Mouse (Mus musculus) midbrain, embryonic 13.5 days (tissue): Measurements from ENCODE around the gene Dnajb11. TPM values are rescaled to one million over a fixed set of nuclear protein-coding genes. Genes with fewer than 3 reads are reported as not detected.

Experiments used
- ATAC-seq: fragments of 200-750 bp; cut with Nextera tagmentation; 2 replicates; pipeline ENCODE4 v1.8.0; 2017; ENCODE audit warnings: mild to moderate bottlenecking, moderate TSS enrichment, moderate library complexity
- H3K27ac ChIP-seq: fragments of 300-500 bp; sonication (generic); 2 replicates; pipeline ENCODE4 v1.5.1; 2015; ENCODE audit warnings: inconsistent platforms, mild to moderate bottlenecking, moderate library complexity
- H3K27me3 ChIP-seq: fragments of 300-500 bp; sonication (generic); 2 replicates; pipeline ENCODE4 v1.6.1; 2015; ENCODE audit warnings: mild to moderate bottlenecking, inconsistent platforms
- H3K36me3 ChIP-seq: fragments of 300-500 bp; sonication (generic); 2 replicates; pipeline ENCODE4 v1.6.1; 2015; ENCODE audit warnings: mild to moderate bottlenecking, inconsistent platforms
- H3K4me1 ChIP-seq: fragments of 300-500 bp; sonication (generic); replicated peaks from 2 replicates; pipeline ENCODE4 v1.6.1; 2015; ENCODE audit warnings: inconsistent platforms
- H3K4me2 ChIP-seq: fragments of 300-500 bp; sonication (generic); replicated peaks from 2 replicates; pipeline ENCODE4 v1.6.1; 2015; ENCODE audit warnings: moderate library complexity, mild to moderate bottlenecking, inconsistent platforms
- H3K4me3 ChIP-seq: fragments of 300-500 bp; sonication (generic); replicated peaks from 2 replicates; pipeline ENCODE4 v1.5.1; 2015; ENCODE audit warnings: mild to moderate bottlenecking, inconsistent platforms
- H3K9ac ChIP-seq: fragments of 300-500 bp; sonication (generic); replicated peaks from 2 replicates; pipeline ENCODE4 v1.6.1; 2015; ENCODE audit warnings: mild to moderate bottlenecking, inconsistent platforms
- H3K9me3 ChIP-seq: fragments of 300-500 bp; sonication (generic); 2 replicates; pipeline ENCODE4 v1.6.1; 2016; ENCODE audit warnings: mild to moderate bottlenecking, inconsistent platforms
- WGBS: fragments of 180-500 bp; shearing (Covaris S2); methylation state at CpG from one replicate; pipeline ENCODE4 v1.1.7; 2015; 5-methylcytosine and 5-hydroxymethylcytosine counted together
- polyA plus RNA-seq: library from polyadenylated mRNA; unstranded; fragments of >200 nt; fragmentation: Nextera tagmentation; extraction: Ambion mirVana; gene quantifications from 2 replicates; pipeline ENCODE4 v1.2.1, GENCODE M21; 2015

Gene Dnajb11
- polyA plus RNA-seq, 1 experiment from 2014 or later = 99.6 TPM

GRCm38 (mm10) chr16:22886726-22887125 lies 29.1 kb downstream of the Dnajb11 start:
- Histone ChIP-seq H3K27me3 (no peaks in the 10 kb centered on the region), H3K4me2 (no peak overlapping the region), H3K4me3 (no peak overlapping the region), H3K4me1 (no peaks in the 10 kb centered on the region), H3K36me3 (no peaks in the 10 kb centered on the region), H3K9ac (no peak overlapping the region), H3K9me3 (no peaks in the 10 kb centered on the region), H3K27ac (no peak overlapping the region)
- ATAC-seq = no peak
- WGBS = 90% methylated on average over 3 of the region's 3 CpGs

GRCm38 (mm10) chr16:22888835-22889234 lies 31.2 kb downstream of the Dnajb11 start:
- H3K9me3 ChIP-seq = no peaks in the 10 kb centered on the region
- WGBS = 45% methylated on average over 4 of the region's 4 CpGs

GRCm38 (mm10) chr16:22889716-22890115 lies 32.1 kb downstream of the Dnajb11 start:
- H3K9me3 ChIP-seq = no peaks in the 10 kb centered on the region
- no peak overlapping the region for H3K27ac ChIP-seq
- H3K4me2 ChIP-seq = no peak overlapping the region
- no peak overlapping the region for H3K9ac ChIP-seq
- no peak overlapping the region for H3K4me3 ChIP-seq
- 92% methylated on average over 8 of the region's 8 CpGs for WGBS
- no peaks in the 10 kb centered on the region for H3K36me3 ChIP-seq
- no peak for ATAC-seq
- H3K27me3 ChIP-seq = no peaks in the 10 kb centered on the region
- no peaks in the 10 kb centered on the region for H3K4me1 ChIP-seq

More at GRCm38 (mm10) chr16:22888835-22889234, 31.2 kb downstream of the Dnajb11 start:
- no peak overlapping the region for H3K9ac ChIP-seq
- H3K36me3 ChIP-seq = no peaks in the 10 kb centered on the region
- no peaks in the 10 kb centered on the region for H3K4me1 ChIP-seq
- H3K27ac ChIP-seq = no peak overlapping the region
- ATAC-seq = no peak
- H3K27me3 ChIP-seq = no peaks in the 10 kb centered on the region
- H3K4me2 ChIP-seq = no peak overlapping the region
- H3K4me3 ChIP-seq = no peak overlapping the region

- Histone ChIP-seq H3K9ac (no peak within 1 kb of the TSS), H3K36me3 (no peaks in the 10 kb centered on the region), H3K4me2 (no peak within 1 kb of the TSS), H3K4me1 (no peaks in the 10 kb centered on the region), H3K9me3 (no peaks in the 10 kb centered on the region), H3K4me3 (no peak within 1 kb of the TSS), H3K27me3 (no peaks in the 10 kb centered on the region), H3K27ac (no peak within 1 kb of the TSS)
- no peak for ATAC-seq
- WGBS = 90% methylated on average over 11 of the region's 11 CpGs
Measured at GRCm38 (mm10) chr16:22890683-22891510, 33.3 kb downstream of the Dnajb11 start, which contains the start of gene Ahsg. Ahsg (plus strand) TSS chr16:22891277.

GRCm38 (mm10) chr16:22891733-22892154 lies 34.1 kb downstream of the Dnajb11 start:
- Histone ChIP-seq H3K36me3 (no peaks in the 10 kb centered on the region), H3K4me3 (no peak overlapping the region), H3K27ac (no peak overlapping the region), H3K4me2 (no peak overlapping the region), H3K9me3 (no peaks in the 10 kb centered on the region), H3K9ac (no peak overlapping the region), H3K4me1 (no peaks in the 10 kb centered on the region), H3K27me3 (no peaks in the 10 kb centered on the region)
- ATAC-seq = no peak
- 91% methylated on average over 8 of the region's 8 CpGs for WGBS

- H3K9ac ChIP-seq = no peak overlapping the region
- no peak for ATAC-seq
- H3K27me3 ChIP-seq = no peaks in the 10 kb centered on the region
- H3K4me1 ChIP-seq = no peaks in the 10 kb centered on the region
- no peaks in the 10 kb centered on the region for H3K9me3 ChIP-seq
- H3K4me2 ChIP-seq = no peak overlapping the region
- no peak overlapping the region for H3K27ac ChIP-seq
- H3K4me3 ChIP-seq = no peak overlapping the region
- no peaks in the 10 kb centered on the region for H3K36me3 ChIP-seq
- WGBS = 69% methylated on average over 8 of the region's 8 CpGs
Measured at GRCm38 (mm10) chr16:22894095-22894494, 36.5 kb downstream of the Dnajb11 start.

DNA sequence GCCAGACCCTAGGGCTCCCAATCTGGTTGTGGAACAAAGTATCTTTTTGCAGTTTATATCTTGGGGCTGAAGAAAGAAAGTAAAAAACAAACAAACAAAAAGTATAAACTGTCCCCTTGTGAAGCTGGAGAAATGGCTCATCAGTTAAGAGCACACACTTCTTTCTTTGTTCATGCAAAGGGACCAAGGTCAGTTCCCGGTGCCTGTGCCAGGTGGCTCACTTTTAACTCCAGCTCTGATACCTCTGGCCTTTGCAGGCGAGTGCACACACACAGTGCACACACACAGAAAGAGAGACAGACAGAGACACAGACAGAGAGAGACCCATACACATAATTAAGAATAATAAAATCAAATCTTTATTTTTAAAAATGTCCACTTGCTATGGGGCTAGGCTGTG lies 39.0 kb downstream of the Dnajb11 start:
- Histone ChIP-seq H3K36me3 (no peaks in the 10 kb centered on the region), H3K4me3 (no peak overlapping the region), H3K9me3 (no peaks in the 10 kb centered on the region), H3K27ac (no peak overlapping the region), H3K4me1 (no peaks in the 10 kb centered on the region), H3K9ac (no peak overlapping the region), H3K4me2 (no peak overlapping the region), H3K27me3 (no peaks in the 10 kb centered on the region)
- 80% methylated on average over 2 of the region's 2 CpGs for WGBS
- no peak for ATAC-seq

DNA sequence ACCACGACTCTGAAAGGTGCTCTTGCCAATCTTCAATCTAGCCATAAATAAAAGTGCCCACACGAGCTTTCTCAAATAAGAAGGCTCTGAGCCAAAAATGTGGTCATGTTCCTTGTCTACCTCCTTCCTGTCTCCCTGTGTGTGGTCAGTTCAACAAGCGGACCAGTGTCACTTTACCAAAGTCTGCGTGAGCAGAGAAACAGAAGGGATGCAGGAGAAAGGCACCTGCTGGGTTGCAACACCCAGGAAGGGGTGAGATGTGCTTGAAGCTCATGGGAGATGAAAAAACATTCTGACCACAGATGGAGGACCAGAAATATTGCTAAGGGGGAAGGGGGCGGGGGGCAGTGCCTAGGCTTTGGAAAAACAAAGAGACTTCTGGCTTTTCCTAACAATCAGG lies 41.7 kb downstream of the Dnajb11 start:
- no peak overlapping the region for H3K27ac ChIP-seq
- no peak overlapping the region for H3K9ac ChIP-seq
- no peaks in the 10 kb centered on the region for H3K9me3 ChIP-seq
- H3K4me2 ChIP-seq = no peak overlapping the region
- H3K36me3 ChIP-seq = no peaks in the 10 kb centered on the region
- no peak for ATAC-seq
- no peaks in the 10 kb centered on the region for H3K4me1 ChIP-seq
- no peaks in the 10 kb centered on the region for H3K27me3 ChIP-seq
- H3K4me3 ChIP-seq = no peak overlapping the region
- WGBS = 69% methylated on average over 5 of the region's 5 CpGs

DNA sequence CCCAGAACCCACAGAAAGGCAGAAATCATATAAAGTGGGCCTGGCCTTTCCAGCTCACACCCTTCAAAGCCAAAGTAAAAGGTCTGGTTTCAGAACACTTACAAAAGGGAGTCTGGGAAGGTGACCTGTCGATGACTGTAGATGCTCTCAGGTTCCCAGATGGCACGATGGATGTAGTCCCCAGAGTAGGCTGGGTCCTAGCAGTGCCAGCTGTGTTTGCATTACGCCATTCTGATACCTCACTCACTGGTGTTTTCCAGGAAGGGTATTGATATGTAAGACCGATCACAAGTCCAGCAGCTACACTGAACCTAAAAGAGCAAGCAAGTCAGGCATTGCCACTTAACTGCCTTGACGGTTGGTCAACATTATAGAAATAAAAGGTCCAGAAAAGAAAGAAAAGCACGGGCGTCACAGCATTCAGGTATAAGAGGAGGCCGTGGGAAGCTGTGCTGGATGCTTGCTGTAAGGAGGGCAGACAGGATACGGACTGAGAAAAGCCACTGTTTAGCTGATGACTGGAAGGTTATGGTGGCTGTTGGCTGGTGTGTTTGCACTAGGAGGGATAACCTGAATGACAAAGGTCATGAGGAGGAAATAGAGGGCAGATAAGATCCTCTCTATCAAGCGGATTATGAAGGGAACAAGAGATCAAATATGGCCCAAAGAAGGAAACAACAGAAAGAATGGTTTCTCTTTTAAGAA lies 42.4 kb downstream of the Dnajb11 start:
- Histone ChIP-seq H3K27ac (no peak overlapping the region), H3K9ac (no peak overlapping the region), H3K4me3 (no peak overlapping the region), H3K27me3 (no peaks in the 10 kb centered on the region), H3K4me1 (no peaks in the 10 kb centered on the region), H3K4me2 (no peak overlapping the region), H3K9me3 (no peaks in the 10 kb centered on the region), H3K36me3 (no peaks in the 10 kb centered on the region)
- 85% methylated on average over 10 of the region's 10 CpGs for WGBS
- no peak for ATAC-seq

GRCm38 (mm10) chr16:22901326-22901725 lies 43.7 kb downstream of the Dnajb11 start:
- Histone ChIP-seq H3K9me3 (no peaks in the 10 kb centered on the region), H3K4me3 (no peak overlapping the region), H3K27me3 (no peaks in the 10 kb centered on the region), H3K4me2 (no peak overlapping the region), H3K9ac (no peak overlapping the region), H3K27ac (no peak overlapping the region), H3K36me3 (no peaks in the 10 kb centered on the region), H3K4me1 (no peaks in the 10 kb centered on the region)
- 84% methylated on average over 3 of the region's 3 CpGs for WGBS
- ATAC-seq = no peak

DNA sequence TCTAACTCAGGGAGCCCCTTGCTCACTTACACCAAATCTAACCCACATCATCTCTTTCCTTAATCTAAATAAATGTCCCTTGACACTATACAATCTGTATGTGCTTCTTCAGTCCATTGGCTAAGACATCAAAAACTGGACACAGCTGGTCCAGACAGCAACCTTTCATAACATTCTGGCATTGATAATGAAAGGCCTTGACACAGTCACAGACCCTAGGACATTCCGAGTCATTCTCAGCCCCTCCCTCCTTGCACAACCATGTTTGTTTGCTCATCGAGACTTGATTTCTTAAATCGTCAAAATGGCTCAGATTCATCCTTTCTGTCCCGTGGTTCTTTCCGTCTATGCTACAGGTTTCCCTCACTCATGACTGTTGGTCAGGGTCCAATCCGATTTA lies 51.6 kb downstream of the Dnajb11 start:
- no peaks in the 10 kb centered on the region for H3K9me3 ChIP-seq
- no peak overlapping the region for H3K9ac ChIP-seq
- no peak for ATAC-seq
- no peak overlapping the region for H3K27ac ChIP-seq
- H3K4me3 ChIP-seq = no peak overlapping the region
- H3K36me3 ChIP-seq = no peaks in the 10 kb centered on the region
- WGBS = 94% methylated on average over 6 of the region's 6 CpGs
- no peaks in the 10 kb centered on the region for H3K4me1 ChIP-seq
- H3K27me3 ChIP-seq = no peaks in the 10 kb centered on the region
- no peak overlapping the region for H3K4me2 ChIP-seq

DNA sequence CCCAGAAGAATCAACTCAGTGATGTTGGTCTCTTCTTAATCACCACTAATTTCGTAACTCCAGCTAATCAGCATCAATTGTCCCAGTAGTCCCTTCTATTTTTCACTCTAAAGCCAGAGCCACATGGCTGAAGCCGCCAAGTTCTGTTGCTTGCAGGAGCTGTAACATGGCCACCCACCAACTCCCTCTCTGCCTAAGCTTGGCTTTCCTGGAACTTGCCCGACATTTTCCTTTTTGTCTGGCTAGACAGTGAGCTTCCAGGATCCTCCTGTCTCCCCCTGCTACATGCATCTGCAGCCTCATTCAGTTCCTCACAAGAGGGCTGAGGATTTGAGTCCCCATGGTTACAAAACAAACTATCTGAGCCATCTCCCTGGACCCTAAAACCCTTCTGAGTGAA lies 54.3 kb downstream of the Dnajb11 start:
- WGBS = 81% methylated on average over 3 of the region's 3 CpGs

More for the DNA sequence above, 54.3 kb downstream of the Dnajb11 start:
- H3K4me2 ChIP-seq = no peak overlapping the region
- no peak overlapping the region for H3K27ac ChIP-seq
- no peaks in the 10 kb centered on the region for H3K36me3 ChIP-seq
- no peaks in the 10 kb centered on the region for H3K27me3 ChIP-seq
- no peaks in the 10 kb centered on the region for H3K4me1 ChIP-seq
- H3K9ac ChIP-seq = no peak overlapping the region
- no peaks in the 10 kb centered on the region for H3K9me3 ChIP-seq
- no peak for ATAC-seq
- H3K4me3 ChIP-seq = no peak overlapping the region
